Mouse (Mus musculus) liver (tissue): ENCODE measurements around the gene Tagln.

Experiments
- DNase-seq: peaks from one replicate; pipeline ENCODE4 v3.0.0-alpha.2; 2020; ENCODE audit warnings: mixed read lengths

Tagln gene

DNA sequence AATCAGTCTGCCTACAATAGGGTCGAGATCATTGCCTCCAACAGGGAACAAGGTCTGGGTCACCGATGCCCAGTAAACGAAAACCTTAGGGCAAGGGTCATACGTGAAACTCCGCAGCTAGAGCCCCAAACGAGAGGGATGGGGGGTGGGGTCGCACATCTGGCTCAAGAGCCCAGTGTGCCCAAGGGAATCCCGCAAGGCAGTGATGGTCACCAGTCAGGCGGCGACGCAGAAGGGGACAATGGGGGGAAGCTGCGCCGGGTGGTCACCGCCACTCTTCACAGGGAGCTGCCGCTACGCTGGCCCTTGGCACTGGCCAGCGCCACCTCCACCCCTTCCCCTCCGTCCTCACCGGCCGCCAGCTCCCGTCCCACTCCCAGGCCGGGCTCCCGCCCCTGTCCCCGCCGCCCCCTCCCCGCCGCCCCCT, 30.0 kb downstream of the Tagln start:
- DNase-seq, result no peak

DNA sequence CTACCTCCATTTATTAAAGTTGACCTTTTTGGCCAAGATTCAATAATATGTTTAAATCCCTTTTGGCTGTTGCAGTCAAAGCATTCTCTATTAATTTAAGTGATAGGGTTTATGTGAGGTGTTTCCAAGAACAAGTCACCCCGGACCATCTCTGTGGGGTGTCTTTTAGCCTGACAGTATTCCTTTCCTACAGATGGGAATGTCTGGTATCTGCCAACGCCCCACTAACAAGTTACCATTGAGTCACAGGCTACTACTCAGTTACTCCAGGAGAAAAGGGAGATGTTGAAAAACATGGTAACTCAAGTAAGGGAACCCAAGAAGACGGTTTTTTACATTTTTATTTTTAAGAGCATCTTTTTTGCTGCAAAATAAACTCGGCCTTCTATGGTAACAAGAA, 30.7 kb downstream of the Tagln start:
- DNase-seq, result no peak

DNA sequence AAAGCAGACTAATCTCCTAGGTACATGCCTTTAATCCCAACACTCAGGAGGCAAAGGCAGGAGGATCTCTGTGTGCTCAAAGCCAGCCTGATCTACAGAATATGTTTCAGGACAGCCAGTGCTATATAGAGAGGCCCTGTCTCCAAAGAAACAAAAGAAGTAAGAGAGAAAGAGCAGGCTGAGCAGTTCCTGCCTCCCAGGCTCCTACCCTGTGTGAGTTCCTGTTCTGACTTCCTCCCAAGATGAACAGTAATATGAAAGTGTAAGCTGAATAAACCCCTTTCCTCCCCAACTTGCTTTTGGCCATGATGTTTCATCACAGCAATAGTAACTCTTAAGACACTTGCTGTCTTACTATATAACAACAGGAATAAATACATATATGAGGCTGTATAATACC, 42.2 kb downstream of the Tagln start:
- no peak for DNase-seq
